Mouse (Mus musculus) thymus, adult 2 months (tissue): ENCODE results near the gene Preb.

Source experiments
- CTCF ChIP-seq: fragments of 200-500 bp; IDR thresholded peaks from 2 replicates; pipeline ENCODE4 v1.5.1; 2012; ENCODE audit warnings: mild to moderate bottlenecking, control low read depth, low read length, moderate library complexity, borderline replicate concordance; ENCODE audit not compliant: control insufficient read depth, poor library complexity, insufficient read depth; ENCODE audit errors: extremely low read depth
- POLR2A ChIP-seq: fragments of 200-500 bp; IDR thresholded peaks from 2 replicates; pipeline ENCODE4 v1.6.1; 2012; ENCODE audit warnings: mild to moderate bottlenecking, low read length, control low read depth, moderate library complexity; ENCODE audit not compliant: control insufficient read depth, poor library complexity, insufficient read depth; ENCODE audit errors: extremely low read depth

GRCm38 (mm10) chr5:30954556-30954955, 5.6 kb downstream of the Preb start:
- TF ChIP-seq CTCF: no peak
- no peak for TF ChIP-seq POLR2A
